Mouse (Mus musculus): ENCODE measurements around the gene Zfp941. TPM values are rescaled to one million over a fixed set of nuclear protein-coding genes. Genes with fewer than 3 reads are reported as not detected.
"Not testable (repeated sequence)": the region's sequence is repeated elsewhere in the genome, so short reads cannot be mapped to it uniquely, and the experiment has no call there.

Gene Zfp941
- polyA plus RNA-seq, 1 experiment from 2014 or later = 0.43 TPM

DNA sequence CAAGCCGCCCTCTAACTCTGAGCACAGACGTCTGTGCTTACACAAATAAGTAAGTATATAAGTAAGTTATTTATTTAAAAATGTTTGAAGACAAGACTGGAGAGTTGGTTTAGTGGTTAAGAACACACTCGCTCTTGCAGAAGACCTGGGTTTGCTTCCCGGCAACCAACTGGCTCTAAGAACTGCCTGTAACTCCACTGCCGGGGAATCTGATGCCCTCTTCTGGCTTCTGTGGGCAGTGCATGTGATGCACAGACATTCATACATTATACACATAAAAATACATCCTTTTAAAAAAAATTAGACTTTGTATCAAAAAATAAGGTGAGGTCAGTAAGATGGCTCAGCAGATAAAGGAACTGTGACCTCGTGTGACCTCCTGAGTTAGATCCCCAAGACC is 11.5 kb downstream of the Zfp941 start:
- no peaks in the 10 kb centered on the region for H3K9me3 ChIP-seq (replicated peaks)
- H3K4me2 ChIP-seq = no peak overlapping the region
- no peak for ATAC-seq
- no peak overlapping the region for H3K27ac ChIP-seq
- no peak overlapping the region for H3K9ac ChIP-seq
- H3K4me1 ChIP-seq = no peaks in the 10 kb centered on the region
- WGBS (ENCODE audit: insufficient replicate concordance) = 72% methylated on average over 6 of the region's 6 CpGs
- no peak overlapping the region for H3K4me3 ChIP-seq
- H3K36me3 ChIP-seq = no peaks in the 10 kb centered on the region
- no peaks in the 10 kb centered on the region for H3K27me3 ChIP-seq (replicated peaks)

DNA sequence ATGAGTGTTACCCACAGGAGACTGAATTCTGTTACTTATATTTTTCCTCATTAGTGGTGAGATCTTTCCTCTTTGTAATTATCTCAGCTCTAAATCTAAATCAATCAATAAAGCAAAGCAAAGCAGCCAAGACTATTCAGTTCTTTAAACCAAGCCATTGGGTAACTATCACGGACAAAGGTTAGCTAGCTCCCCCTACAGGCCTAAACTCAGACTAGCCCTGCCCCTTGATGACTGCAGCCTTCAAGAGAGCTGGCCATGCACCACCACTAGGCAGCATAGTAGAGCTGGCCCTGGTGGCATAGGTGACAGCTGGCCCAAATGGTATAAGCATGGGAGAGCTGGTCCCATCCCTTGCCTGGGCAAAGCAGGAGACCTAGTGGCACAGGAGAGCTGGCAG is 16.3 kb downstream of the Zfp941 start:
- ATAC-seq = peak; percentile 54
- H3K4me2 ChIP-seq = no peak overlapping the region
- H3K27ac ChIP-seq = no peak overlapping the region
- 8% methylated on average over 1 of the region's 1 CpGs for WGBS (ENCODE audit: insufficient replicate concordance)
- H3K4me3 ChIP-seq = no peak overlapping the region
- H3K9me3 ChIP-seq (replicated peaks) = no peaks in the 10 kb centered on the region
- H3K36me3 ChIP-seq = no peaks in the 10 kb centered on the region
- no peaks in the 10 kb centered on the region for H3K27me3 ChIP-seq (replicated peaks)
- no peak overlapping the region for H3K9ac ChIP-seq
- H3K4me1 ChIP-seq = no peaks in the 10 kb centered on the region

DNA sequence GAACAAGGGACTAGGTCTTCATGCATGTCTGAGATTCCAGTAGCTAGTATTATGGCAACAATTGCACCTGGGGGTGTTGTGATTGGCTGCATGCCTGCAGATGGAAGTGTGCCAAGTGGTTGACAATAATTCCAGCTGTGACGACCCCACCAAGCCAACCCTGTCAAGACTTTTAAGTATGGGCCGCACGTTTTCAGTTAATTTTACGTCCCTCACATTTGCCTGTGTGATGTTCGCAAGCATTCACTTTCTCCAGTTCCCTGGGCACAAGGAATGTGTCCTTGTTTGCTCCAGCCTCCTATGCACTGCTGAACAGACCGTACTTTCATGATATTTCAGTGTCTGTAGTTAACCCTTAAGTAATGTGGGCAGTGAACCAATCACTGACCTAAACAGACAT is 19.3 kb downstream of the Zfp941 start:
- 67% methylated on average over 6 of the region's 6 CpGs for WGBS (ENCODE audit: insufficient replicate concordance)

DNA sequence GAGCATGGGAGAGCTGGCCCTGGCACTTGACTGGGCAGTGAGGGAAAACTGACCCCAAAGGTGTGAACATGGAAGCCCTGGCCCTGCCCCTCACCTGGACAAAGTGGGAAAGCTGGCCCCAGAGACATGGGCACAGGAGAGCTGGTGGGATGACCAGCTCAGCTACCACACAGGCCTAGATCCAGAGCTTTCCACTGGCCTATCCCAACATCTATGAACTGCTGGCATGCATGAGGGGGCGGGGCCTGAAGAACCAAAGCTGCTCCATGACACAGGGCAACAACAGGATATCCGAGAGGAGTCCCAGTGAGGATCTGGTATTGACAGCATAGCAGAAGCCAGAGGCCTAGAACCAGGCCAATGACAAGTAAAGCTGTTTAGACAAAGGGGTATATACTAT is 23.8 kb downstream of the Zfp941 start:
- Histone ChIP-seq H3K4me3 (no peak overlapping the region), H3K27me3 (replicated peaks) (no peaks in the 10 kb centered on the region), H3K36me3 (no peaks in the 10 kb centered on the region), H3K9me3 (replicated peaks) (no peaks in the 10 kb centered on the region), H3K4me2 (no peak overlapping the region), H3K4me1 (no peaks in the 10 kb centered on the region), H3K9ac (no peak overlapping the region), H3K27ac (no peak overlapping the region)
- WGBS (ENCODE audit: insufficient replicate concordance) = 53% methylated on average over 2 of the region's 2 CpGs
- ATAC-seq = no peak

More for the DNA sequence above, 19.3 kb downstream of the Zfp941 start:
- no peak overlapping the region for H3K27ac ChIP-seq
- ATAC-seq = no peak
- no peak overlapping the region for H3K4me3 ChIP-seq
- H3K4me1 ChIP-seq = no peaks in the 10 kb centered on the region
- H3K27me3 ChIP-seq (replicated peaks) = no peaks in the 10 kb centered on the region
- no peaks in the 10 kb centered on the region for H3K9me3 ChIP-seq (replicated peaks)
- H3K36me3 ChIP-seq = no peaks in the 10 kb centered on the region
- H3K4me2 ChIP-seq = no peak overlapping the region
- no peak overlapping the region for H3K9ac ChIP-seq

DNA sequence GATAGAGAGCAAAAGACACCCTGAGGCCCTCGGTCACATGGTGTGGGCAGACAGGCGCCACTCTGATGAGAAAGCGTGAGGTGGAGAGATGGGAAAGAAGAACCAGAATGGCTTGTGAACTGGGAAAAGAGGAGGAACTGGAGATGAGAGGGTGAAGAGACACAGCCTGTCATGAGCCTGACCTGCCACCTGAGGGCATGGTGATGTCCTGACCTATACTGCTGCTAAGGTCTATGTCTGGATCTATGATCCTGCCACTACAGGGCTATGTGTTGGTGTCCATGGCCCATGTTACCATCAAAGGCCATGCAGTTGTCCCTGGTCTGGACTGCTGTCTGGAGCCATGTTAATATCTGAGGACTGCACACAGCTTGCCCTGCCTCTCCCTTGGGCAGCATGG is 24.4 kb downstream of the Zfp941 start:
- H3K4me2 ChIP-seq = no peak overlapping the region
- H3K4me1 ChIP-seq = no peaks in the 10 kb centered on the region
- WGBS (ENCODE audit: insufficient replicate concordance) = 74% methylated on average over 3 of the region's 3 CpGs
- H3K4me3 ChIP-seq = no peak overlapping the region
- no peaks in the 10 kb centered on the region for H3K9me3 ChIP-seq (replicated peaks)
- H3K27ac ChIP-seq = no peak overlapping the region
- no peaks in the 10 kb centered on the region for H3K27me3 ChIP-seq (replicated peaks)
- H3K9ac ChIP-seq = no peak overlapping the region
- no peaks in the 10 kb centered on the region for H3K36me3 ChIP-seq
- no peak for ATAC-seq

DNA sequence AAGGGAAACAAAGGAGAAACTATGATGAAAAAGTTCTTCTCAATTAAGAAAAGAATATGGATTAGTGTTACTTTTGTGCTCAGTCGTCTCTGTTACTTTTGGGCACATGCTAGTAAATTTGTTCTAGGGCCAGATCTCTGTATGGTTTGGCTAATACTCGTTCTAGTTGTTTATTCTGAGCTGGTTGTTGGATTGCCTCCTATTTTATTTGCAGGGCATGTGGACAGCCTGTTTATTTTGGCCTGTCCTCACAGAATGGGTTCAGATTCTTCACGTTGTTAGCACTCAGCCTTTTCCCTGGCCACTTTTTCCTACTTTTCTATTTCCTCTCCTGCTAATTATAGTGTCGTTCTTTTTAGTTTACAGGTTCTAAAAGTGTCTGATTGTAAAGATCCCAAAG is 28.4 kb downstream of the Zfp941 start:
- no peak for ATAC-seq
- H3K4me3 ChIP-seq = no peak overlapping the region
- no peak overlapping the region for H3K27ac ChIP-seq
- H3K27me3 ChIP-seq (replicated peaks) = no peaks in the 10 kb centered on the region
- H3K4me1 ChIP-seq = no peaks in the 10 kb centered on the region
- H3K4me2 ChIP-seq = no peak overlapping the region
- no peak overlapping the region for H3K9ac ChIP-seq
- 53% methylated on average over 4 of the region's 4 CpGs for WGBS (ENCODE audit: insufficient replicate concordance)
- no peaks in the 10 kb centered on the region for H3K36me3 ChIP-seq
- H3K9me3 ChIP-seq (replicated peaks) = no peaks in the 10 kb centered on the region

DNA sequence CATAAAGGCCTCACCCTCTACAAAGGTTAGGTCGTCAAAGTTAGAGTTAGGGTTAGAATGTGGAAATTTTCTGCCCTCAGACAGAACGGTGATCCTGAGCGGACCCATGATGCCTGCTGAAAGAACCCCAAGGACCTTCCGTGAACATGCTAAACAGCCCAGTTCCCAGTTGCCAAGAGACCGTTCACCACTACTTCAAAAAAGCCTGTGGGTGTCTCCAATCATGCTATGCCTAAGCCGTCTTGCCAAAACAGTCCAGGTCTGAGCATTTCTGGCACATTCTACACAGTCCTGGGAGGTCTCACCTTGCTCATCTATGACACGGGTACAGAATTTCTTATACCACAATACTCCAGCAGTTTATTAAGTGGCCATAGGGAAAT is 33.9 kb downstream of the Zfp941 start:
- no peak overlapping the region for H3K4me2 ChIP-seq
- H3K27ac ChIP-seq = no peak overlapping the region
- ATAC-seq = no peak
- 71% methylated on average over 7 of the region's 7 CpGs for WGBS (ENCODE audit: insufficient replicate concordance)
- no peaks in the 10 kb centered on the region for H3K4me1 ChIP-seq
- no peaks in the 10 kb centered on the region for H3K27me3 ChIP-seq (replicated peaks)
- H3K9ac ChIP-seq = no peak overlapping the region
- H3K9me3 ChIP-seq (replicated peaks) = no peaks in the 10 kb centered on the region
- H3K4me3 ChIP-seq = no peak overlapping the region
- no peaks in the 10 kb centered on the region for H3K36me3 ChIP-seq

DNA sequence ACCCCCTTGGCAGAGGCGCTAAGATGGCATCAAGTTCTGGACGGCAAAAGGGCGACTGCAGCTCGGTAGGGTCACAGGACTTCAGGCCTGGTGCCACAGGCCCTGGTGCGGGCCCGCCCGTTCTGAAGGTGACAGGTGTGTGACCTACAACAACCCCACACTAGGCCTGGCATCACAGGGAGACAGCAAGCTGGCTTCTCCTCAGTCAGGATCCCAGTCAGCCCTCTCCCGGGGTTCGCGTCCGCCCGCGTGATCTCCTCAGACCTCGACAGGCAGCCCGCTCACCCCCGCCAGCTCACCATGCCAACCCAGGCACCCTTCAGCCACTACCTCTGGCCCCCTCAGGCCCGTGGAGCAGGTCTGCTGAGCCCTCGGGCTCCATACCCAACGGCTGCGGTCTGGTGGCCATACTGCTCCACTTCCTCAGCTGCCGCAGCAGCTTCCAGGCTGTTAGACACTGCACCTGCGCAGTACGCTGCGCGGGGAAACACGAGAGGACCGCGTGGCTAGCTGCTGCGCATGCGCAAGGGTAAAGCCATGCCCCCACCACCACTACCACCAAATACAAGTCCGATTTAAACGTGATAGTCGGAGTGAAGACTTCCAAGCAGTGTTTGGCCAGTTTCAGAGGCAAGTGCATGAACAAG is 34.4 kb downstream of the Zfp941 start, which contains the start of gene Syce1:
Syce1 (minus strand) TSS at position 447 of the 647 bp plus-strand sequence.
- no peaks in the 10 kb centered on the region for H3K36me3 ChIP-seq
- no peak within 1 kb of the TSS for H3K27ac ChIP-seq
- H3K9me3 ChIP-seq (replicated peaks) = no peaks in the 10 kb centered on the region
- no peaks in the 10 kb centered on the region for H3K27me3 ChIP-seq (replicated peaks)
- no peaks in the 10 kb centered on the region for H3K4me1 ChIP-seq
- ATAC-seq = no peak
- WGBS (ENCODE audit: insufficient replicate concordance) = 63% methylated on average over 33 of the region's 33 CpGs
- no peak within 1 kb of the TSS for H3K9ac ChIP-seq
- no peak within 1 kb of the TSS for H3K4me2 ChIP-seq
- no peak within 1 kb of the TSS for H3K4me3 ChIP-seq

DNA sequence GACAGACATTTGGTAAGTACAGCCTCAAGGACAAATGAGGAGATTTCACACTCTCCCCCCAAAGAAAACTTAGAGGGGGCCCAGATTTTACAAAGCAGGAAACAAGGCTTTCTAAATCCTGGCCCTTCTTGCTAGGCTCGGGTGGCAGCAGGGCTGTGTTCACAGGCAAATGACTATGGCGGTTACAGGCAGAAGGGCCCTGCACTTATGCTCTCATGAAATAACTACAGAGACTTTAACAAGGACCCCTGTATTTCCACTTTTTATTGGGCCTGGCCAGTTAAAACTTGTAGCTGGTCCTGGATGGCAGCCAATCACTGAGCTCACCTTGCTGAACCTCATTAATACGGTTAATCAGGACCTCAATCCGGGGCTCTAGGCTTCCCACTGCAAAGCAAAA is 41.4 kb downstream of the Zfp941 start:
- no peak overlapping the region for H3K4me3 ChIP-seq
- H3K9ac ChIP-seq = no peak overlapping the region
- ATAC-seq = no peak
- 64% methylated on average over 4 of the region's 4 CpGs for WGBS (ENCODE audit: insufficient replicate concordance)
- H3K36me3 ChIP-seq = no peaks in the 10 kb centered on the region
- H3K4me1 ChIP-seq = no peaks in the 10 kb centered on the region
- H3K27ac ChIP-seq = no peak overlapping the region
- no peaks in the 10 kb centered on the region for H3K9me3 ChIP-seq (replicated peaks)
- H3K4me2 ChIP-seq = no peak overlapping the region
- H3K27me3 ChIP-seq (replicated peaks) = no peaks in the 10 kb centered on the region

DNA sequence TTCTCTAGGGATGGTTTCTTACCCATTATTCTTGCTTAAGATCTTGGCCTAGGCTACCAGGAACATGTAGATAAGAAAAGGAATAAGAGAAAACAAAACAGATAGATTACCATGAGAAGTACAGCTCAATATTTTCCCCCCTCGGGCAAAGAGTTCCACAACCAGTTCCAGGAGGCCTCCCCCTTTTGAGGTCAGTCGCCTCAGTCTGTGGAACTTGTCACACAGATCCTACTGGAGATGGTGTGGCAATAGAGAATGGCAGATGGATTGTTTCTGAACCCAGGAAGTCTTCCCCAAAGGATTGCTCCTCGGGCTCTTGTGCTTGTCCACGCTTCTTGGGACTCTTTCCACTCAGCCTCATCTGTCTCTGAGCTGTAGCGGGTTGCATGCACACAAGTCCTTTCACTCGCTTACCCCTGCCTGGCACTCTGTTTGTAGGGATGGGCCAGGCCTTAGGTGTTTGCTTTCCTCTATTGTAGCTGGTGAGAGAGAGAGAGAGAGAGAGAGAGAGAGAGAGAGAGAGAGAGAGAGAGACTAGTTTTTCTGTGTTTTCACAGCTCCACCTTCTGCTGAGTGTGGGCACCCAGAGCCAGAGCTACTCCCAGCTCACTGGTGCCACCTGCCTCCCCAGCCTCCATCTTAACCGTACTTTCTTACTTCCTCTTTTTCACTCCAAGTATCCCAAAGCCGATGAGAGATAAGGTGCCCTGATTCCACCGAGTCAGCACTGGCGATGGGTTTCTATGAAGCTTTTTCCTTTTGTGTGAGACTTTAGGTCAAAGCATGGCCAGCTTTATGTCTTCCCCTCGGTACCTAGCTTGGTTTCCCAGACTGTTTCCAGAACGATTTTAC is 55.9 kb downstream of the Zfp941 start:
- Histone ChIP-seq H3K4me2 (no peak overlapping the region), H3K4me1 (no peaks in the 10 kb centered on the region), H3K27me3 (replicated peaks) (no peaks in the 10 kb centered on the region), H3K9ac (no peak overlapping the region), H3K4me3 (no peak overlapping the region), H3K27ac (no peak overlapping the region), H3K36me3 (no peaks in the 10 kb centered on the region), H3K9me3 (replicated peaks) (no peaks in the 10 kb centered on the region)
- no peak for ATAC-seq
- 47% methylated on average over 12 of the region's 12 CpGs for WGBS (ENCODE audit: insufficient replicate concordance)

DNA sequence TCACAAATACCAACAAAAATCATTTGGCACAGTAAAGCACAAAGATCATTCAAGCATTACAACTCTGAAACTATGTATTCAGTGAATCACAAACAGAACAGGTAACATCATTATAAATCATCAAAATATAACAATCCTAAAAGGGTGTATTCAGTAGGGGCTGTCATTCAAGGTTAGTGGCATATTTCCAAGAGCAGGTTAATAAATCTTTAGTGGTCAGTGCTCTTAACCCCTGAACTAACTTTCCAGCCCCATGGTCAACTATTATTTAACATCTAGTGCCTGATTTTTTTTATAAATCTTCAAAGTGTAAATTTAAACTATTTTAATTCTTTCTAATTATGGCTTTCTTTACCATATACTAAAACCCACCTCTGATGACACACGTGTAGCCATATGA is 56.6 kb downstream of the Zfp941 start:
- not testable (repeated sequence) for H3K4me3 ChIP-seq; H3K4me1 ChIP-seq; H3K36me3 ChIP-seq; H3K27me3 ChIP-seq (replicated peaks); H3K27ac ChIP-seq; H3K4me2 ChIP-seq; H3K9ac ChIP-seq; ATAC-seq; H3K9me3 ChIP-seq (replicated peaks)
- 53% methylated on average over 1 of the region's 1 CpGs for WGBS (ENCODE audit: insufficient replicate concordance)

DNA sequence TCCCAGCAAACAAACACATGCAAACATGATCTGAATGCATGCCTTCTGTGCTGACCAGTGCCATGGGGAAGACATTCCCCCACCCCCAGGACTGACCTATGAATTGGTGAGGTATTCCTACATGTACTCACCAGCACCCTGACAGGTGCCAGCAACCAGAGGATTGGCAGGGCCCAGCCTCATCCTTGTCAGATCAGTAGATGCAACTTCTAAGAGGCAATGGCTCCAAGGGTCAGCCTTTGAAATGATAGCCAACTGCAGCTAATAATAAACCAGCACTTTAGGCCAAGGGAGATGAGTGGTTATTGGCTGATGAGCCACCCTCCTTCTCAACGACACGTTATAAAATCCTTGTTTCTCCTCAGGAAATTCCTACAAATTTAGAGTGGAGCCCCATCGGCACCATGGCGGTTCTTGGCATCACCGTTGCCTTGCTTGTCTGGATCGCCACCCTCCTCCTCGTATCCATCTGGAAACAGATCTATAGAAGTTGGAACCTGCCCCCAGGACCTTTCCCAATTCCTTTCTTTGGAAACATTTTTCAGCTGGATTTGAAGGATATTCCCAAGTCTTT is 58.4 kb downstream of the Zfp941 start, which contains the start of gene Cyp2e1:
Cyp2e1 (plus strand) TSS at position 293 of the 574 bp plus-strand sequence.
- no peaks in the 10 kb centered on the region for H3K4me1 ChIP-seq
- H3K36me3 ChIP-seq = no peaks in the 10 kb centered on the region
- 76% methylated on average over 7 of the region's 7 CpGs for WGBS (ENCODE audit: insufficient replicate concordance)
- no peak within 1 kb of the TSS for H3K9ac ChIP-seq
- no peak for ATAC-seq
- H3K9me3 ChIP-seq (replicated peaks) = no peaks in the 10 kb centered on the region
- no peak within 1 kb of the TSS for H3K4me2 ChIP-seq
- no peak within 1 kb of the TSS for H3K27ac ChIP-seq
- H3K4me3 ChIP-seq = no peak within 1 kb of the TSS
- no peaks in the 10 kb centered on the region for H3K27me3 ChIP-seq (replicated peaks)

All from liver, embryonic 12.5 days (tissue).